Mouse (Mus musculus) ES-Bruce4 (cell line): Measurements from ENCODE around the gene Arl8b. TPM values are rescaled to one million over a fixed set of nuclear protein-coding genes. Genes with fewer than 3 reads are reported as not detected.

Experiments used
- H3K27ac ChIP-seq: 2 replicates; pipeline ENCODE4 v1.5.1; 2012; ENCODE audit warnings: low read length, inconsistent platforms; ENCODE audit not compliant: insufficient read depth
- H3K27me3 ChIP-seq: 2 replicates; pipeline ENCODE4 v1.6.1; 2012; ENCODE audit warnings: mild to moderate bottlenecking, low read length, inconsistent platforms; ENCODE audit not compliant: control insufficient read depth, poor library complexity, insufficient read depth, severe bottlenecking
- H3K36me3 ChIP-seq: 2 replicates; pipeline ENCODE4 v1.6.1; 2012; ENCODE audit warnings: inconsistent platforms, mild to moderate bottlenecking, low read length, moderate library complexity; ENCODE audit not compliant: control insufficient read depth, poor library complexity, insufficient read depth, severe bottlenecking
- H3K4me1 ChIP-seq: one replicate; pipeline ENCODE4 v1.8.1; 2011; ENCODE audit warnings: low read length; ENCODE audit not compliant: control insufficient read depth, insufficient read depth
- H3K4me3 ChIP-seq: 2 replicates; pipeline ENCODE4 v1.5.1; 2011; ENCODE audit warnings: low read depth, mild to moderate bottlenecking, low read length
- H3K9ac ChIP-seq: 2 replicates; pipeline ENCODE4 v1.6.1; 2012; ENCODE audit warnings: low read depth, mild to moderate bottlenecking, inconsistent platforms; ENCODE audit not compliant: poor library complexity, severe bottlenecking
- H3K9me3 ChIP-seq: replicated peaks from 2 replicates; pipeline ENCODE4 v1.6.1; 2012; ENCODE audit warnings: mild to moderate bottlenecking, low read length, inconsistent platforms; ENCODE audit not compliant: control insufficient read depth, poor library complexity, insufficient read depth, severe bottlenecking
- CTCF ChIP-seq: IDR thresholded peaks from one replicate; pipeline ENCODE4 v1.8.1; 2011; ENCODE audit warnings: low read depth, low read length
- EP300 ChIP-seq: IDR thresholded peaks from 2 replicates; pipeline ENCODE4 v1.6.1; 2011; ENCODE audit warnings: low read depth, low read length; ENCODE audit not compliant: insufficient read depth
- POLR2A ChIP-seq: IDR thresholded peaks from one replicate; pipeline ENCODE4 v1.8.1; 2011; ENCODE audit warnings: low read length; ENCODE audit not compliant: insufficient read depth
- polyA plus RNA-seq: library from polyadenylated mRNA; stranded (reverse); fragments of >200 nt; gene quantifications from 2 replicates; pipeline ENCODE4 v1.2.4, GENCODE M21; 2011; ENCODE audit warnings: low read depth; ENCODE audit not compliant: missing spikeins, insufficient read depth, insufficient read length

Arl8b gene
- polyA plus RNA-seq, 1 experiment, result 82.9 TPM

DNA sequence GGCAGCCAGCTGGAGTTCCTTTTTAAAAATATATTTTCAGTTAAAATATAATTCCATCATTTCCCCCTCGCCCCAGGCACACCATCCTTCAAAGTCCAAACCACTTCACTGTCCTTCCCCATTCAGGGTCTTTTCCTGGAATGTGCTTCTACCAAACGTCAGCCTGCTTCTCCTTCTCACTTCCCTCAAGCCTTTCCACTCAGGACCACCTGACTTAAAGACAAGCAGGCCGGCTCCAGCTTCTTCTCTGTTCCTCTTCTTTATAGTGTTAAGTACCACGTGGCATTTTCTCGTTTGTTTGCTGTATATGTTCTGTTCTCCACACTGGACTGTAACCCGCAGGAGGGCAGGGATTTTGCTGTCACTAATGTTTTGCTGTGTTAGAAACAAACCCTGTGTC, 1.0 kb upstream of the Arl8b start:
- Histone ChIP-seq H3K4me3 (no peak overlapping the region), H3K27me3 (no peaks in the 10 kb centered on the region), H3K4me1 (no peaks in the 10 kb centered on the region), H3K36me3 (no peaks in the 10 kb centered on the region), H3K9ac (no peak overlapping the region), H3K9me3 (no peaks in the 10 kb centered on the region), H3K27ac (no peak overlapping the region)
- TF ChIP-seq POLR2A, result no peak
- TF ChIP-seq CTCF, result no peak
- TF ChIP-seq EP300, result no peak

DNA sequence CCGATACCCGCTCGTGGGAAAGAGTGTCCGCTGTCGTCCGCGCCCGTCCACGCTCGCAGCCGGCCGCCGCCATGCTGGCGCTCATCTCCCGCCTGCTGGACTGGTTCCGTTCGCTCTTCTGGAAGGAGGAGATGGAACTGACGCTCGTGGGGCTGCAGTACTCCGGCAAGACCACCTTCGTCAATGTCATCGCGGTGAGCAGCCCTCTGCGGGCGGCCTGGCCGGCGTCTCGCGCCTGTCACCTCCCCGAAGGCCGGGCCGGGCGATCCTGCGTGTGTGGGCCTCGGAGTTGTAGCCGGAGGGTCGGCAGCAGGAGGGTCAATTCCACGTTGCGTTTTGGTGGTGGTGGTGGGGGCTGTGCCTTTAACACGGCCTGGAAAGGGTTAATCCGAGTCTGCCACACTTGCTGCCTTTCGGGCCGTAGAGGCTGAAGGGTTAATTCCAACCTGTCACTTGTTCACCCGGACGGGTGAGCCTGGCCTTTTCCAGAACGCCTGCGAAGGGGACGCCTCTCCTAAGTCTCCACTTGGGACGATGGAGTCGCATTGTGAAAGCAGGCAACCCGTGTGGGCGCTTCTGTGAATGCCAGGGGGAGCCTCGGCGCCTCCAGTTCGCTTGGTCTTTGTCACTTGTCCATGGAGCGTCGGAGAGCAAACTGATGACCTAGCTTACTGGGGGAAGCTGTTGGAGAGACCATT, 434 bp downstream of the Arl8b start:
- TF ChIP-seq POLR2A, result no peak
- no peak for TF ChIP-seq EP300
- TF ChIP-seq CTCF, result no peak
- peak overlapping the region; percentile 80 for H3K9ac ChIP-seq
- H3K4me3 ChIP-seq, result peak overlapping the region; percentile 83
- H3K27me3 ChIP-seq, result no peaks in the 10 kb centered on the region
- no peaks in the 10 kb centered on the region for H3K9me3 ChIP-seq
- H3K36me3 ChIP-seq, result no peaks in the 10 kb centered on the region
- H3K27ac ChIP-seq, result no peak overlapping the region
- H3K4me1 ChIP-seq, result no peaks in the 10 kb centered on the region

DNA sequence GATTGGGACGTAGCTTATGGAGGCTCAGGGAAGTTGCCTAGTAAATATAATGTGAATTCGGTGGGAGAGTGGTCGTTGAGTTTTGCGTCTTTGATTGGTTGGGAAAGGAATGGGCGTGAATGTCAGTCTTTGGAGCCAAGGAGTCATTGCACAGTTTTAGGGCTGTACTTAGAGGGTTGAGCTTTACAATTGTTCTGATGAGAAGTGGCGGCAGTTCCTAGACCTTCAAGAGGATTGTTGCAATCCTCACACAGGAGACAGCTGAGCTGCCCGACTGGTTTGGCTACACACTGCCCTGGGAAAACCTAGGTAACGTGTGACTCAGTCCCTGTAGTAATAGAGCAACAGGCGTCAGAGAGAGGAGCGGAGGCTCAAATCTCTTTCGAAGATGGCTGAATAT, 1.2 kb downstream of the Arl8b start:
- TF ChIP-seq CTCF, result no peak
- no peak for TF ChIP-seq POLR2A
- no peak for TF ChIP-seq EP300
- Histone ChIP-seq H3K9me3 (no peaks in the 10 kb centered on the region), H3K4me1 (no peaks in the 10 kb centered on the region), H3K4me3 (no peak overlapping the region), H3K36me3 (no peaks in the 10 kb centered on the region), H3K27ac (no peak overlapping the region), H3K27me3 (no peaks in the 10 kb centered on the region), H3K9ac (peak overlapping the region; percentile 80)

DNA sequence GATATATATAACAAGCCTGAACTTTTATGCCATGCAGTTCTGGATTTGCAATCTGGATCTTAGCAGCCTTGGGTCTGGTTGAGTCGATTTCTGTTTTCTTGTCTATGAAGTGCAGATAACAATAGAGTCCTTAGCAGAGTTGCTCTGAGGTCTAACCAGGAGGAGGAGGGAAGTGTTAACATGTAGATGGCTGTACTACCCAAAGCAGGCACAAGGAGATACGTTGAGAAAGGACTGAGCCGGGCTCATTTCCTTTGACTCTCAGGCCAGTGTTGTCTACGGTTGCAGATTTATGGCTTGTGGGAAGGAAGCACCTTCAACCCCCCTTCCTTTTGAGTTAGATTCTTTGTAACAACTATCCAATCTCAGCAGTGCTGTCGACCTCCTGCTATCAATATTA, 1.9 kb downstream of the Arl8b start:
- H3K4me1 ChIP-seq, result no peaks in the 10 kb centered on the region
- no peak overlapping the region for H3K4me3 ChIP-seq
- no peak overlapping the region for H3K9ac ChIP-seq
- H3K27me3 ChIP-seq, result no peaks in the 10 kb centered on the region
- no peak overlapping the region for H3K27ac ChIP-seq
- H3K36me3 ChIP-seq, result no peaks in the 10 kb centered on the region
- TF ChIP-seq EP300 (no peak), CTCF (no peak), POLR2A (no peak)
- no peaks in the 10 kb centered on the region for H3K9me3 ChIP-seq

DNA sequence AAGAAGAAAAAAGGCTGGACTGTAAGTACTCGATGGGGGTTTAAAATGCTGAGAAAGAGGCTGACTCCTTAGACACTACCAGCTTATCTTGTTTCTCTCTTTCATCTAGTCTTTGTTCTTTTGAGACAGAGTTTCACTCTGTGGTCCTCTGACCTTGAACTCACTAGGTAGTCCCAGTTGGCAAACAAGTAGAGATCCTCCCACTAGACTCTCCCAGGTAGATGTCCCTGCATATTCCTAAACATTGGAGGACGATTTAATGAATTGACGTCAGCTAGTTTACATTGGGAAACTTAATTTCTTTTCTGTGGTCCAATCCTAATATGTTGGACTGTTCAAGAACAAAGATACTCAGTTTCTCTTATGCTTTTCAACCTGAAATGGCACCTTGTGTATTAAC, 2.7 kb downstream of the Arl8b start:
- Histone ChIP-seq H3K27me3 (no peaks in the 10 kb centered on the region), H3K36me3 (no peaks in the 10 kb centered on the region), H3K27ac (no peak overlapping the region), H3K9me3 (no peaks in the 10 kb centered on the region), H3K4me1 (no peaks in the 10 kb centered on the region), H3K9ac (no peak overlapping the region), H3K4me3 (no peak overlapping the region)
- no peak for TF ChIP-seq POLR2A
- TF ChIP-seq EP300, result no peak
- TF ChIP-seq CTCF, result no peak

GRCm38 (mm10) chr6:108791498-108791897, 8.6 kb downstream of the Arl8b start:
- H3K9me3 ChIP-seq, result no peaks in the 10 kb centered on the region
- H3K27me3 ChIP-seq, result no peaks in the 10 kb centered on the region
- no peak overlapping the region for H3K4me3 ChIP-seq
- H3K9ac ChIP-seq, result no peak overlapping the region
- no peaks in the 10 kb centered on the region for H3K36me3 ChIP-seq
- no peak overlapping the region for H3K27ac ChIP-seq
- peaks cover 1% of the 10 kb centered on the region for H3K4me1 ChIP-seq
- TF ChIP-seq CTCF, result no peak
- no peak for TF ChIP-seq POLR2A
- no peak for TF ChIP-seq EP300
